Comparison of ENCODE assay signal across 28 mouse cellular contexts in the genomic region with DNA sequence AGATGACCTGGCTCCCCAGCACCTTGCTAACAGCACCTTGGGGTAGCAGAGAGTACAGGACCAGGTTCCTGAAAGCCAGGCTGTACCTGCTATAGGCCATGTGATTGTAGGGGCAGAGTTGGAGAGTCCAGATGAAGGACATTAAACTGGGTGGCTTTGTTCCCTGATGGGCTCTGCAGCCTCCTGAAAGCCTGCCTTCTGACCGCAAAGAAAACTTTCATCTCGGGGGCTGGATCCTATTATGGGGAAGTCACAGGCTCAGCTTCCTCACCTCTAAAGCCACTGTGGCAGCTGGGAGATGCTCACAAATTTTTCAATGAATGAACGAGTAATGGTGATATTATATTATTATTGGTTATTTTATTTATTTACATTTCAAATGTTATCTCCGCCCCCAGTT. TPM values are rescaled to one million over a fixed set of nuclear protein-coding genes. Genes with fewer than 3 reads are reported as not detected.
DNase-seq lines count a peak whose midpoint lies in the region; ATAC-seq and TF ChIP-seq lines count a peak whose summit lies in the region.
"Had no signal": no experiment of that assay in that cellular context is flagged by ENCODE, and none has a peak within 500 bp of the region (broad histone marks: within the 10 kb centered on the region; RNA-seq: fewer than 3 reads in every experiment).

No protein-coding gene starts in this region.

- intact Hi-C loops in gastrocnemius, adult 2 months (cut with DNase I) = no loop called here

- peak; percentile 86 for ATAC-seq in granulocyte monocyte progenitor cell, adult 5-6 weeks (replicated peaks; ENCODE audit: poor library complexity, severe bottlenecking)
- ATAC-seq in megakaryocyte progenitor cell, adult 5-6 weeks (replicated peaks; ENCODE audit: poor library complexity) = peak; percentile 70
- ATAC-seq: inflammation-experienced regulatory T-cells, adult 6 months; intestine, embryonic 16.5 days; Patski had no signal

- DNase-seq in heart, adult 11 months = peak; percentile 83
- no peak for DNase-seq in heart, adult 8-10 months (ENCODE audit: low spot score)
- DNase-seq in thymus, postnatal 14 days = peak; percentile 1
- no peak for DNase-seq in thymus, postnatal 10 days (ENCODE audit: low spot score in 2 of 2)
- DNase-seq in gastrocnemius, adult 2 months = no peak
- no peak for DNase-seq in embryo, embryonic 11 days
- DNase-seq: adrenal gland, postnatal 10 days; adrenal gland, postnatal 36 days; cerebellum, adult 18-20 months; cerebellum, adult 9-10 months; cerebellum, postnatal 14 days; gastrocnemius, postnatal 14 days; heart, postnatal 10 days; heart, postnatal 36 days had no signal

- no peak overlapping the region for H3K27ac ChIP-seq in gastrocnemius, adult 2 months
- H3K27ac ChIP-seq: embryonic facial prominence, embryonic 10.5 days; embryonic facial prominence, embryonic 13.5 days; forebrain, embryonic 12.5 days; heart, adult 2 months; heart, embryonic 15.5 days; hindbrain, embryonic 12.5 days; hindbrain, postnatal 0 days had no signal

- no peak for TF ChIP-seq CTCF in gastrocnemius, adult 2 months (IDR thresholded peaks at IDR 0.05)

- H3K4me3 ChIP-seq in gastrocnemius, adult 2 months = no peak overlapping the region
- H3K4me3 ChIP-seq: embryonic facial prominence, embryonic 10.5 days; embryonic facial prominence, embryonic 13.5 days; erythroblast, embryonic 14.5 days; forebrain, embryonic 12.5 days; heart, adult 2 months; heart, embryonic 12.5 days; heart, embryonic 15.5 days; hindbrain, embryonic 12.5 days had no signal

RNA-seq across cellular contexts. Expression of a gene that starts 49.8 kb away (rescaled TPM):
- 10 to 100 TPM; 65.7 to 84.1 (median 79.2) TPM for total RNA-seq in heart, adult 8-10 months (2022)
- 145 and 151 TPM in 2 replicates for total RNA-seq in granulocyte monocyte progenitor cell, adult 5-6 weeks (2014; fragmentation: Nextera tagmentation)
- total RNA-seq in granulocyte monocyte progenitor cell, adult 5-6 weeks (2017) = 379 and 430 TPM in 2 replicates
- 241 TPM in 2 replicates for total RNA-seq in megakaryocyte progenitor cell, adult 5-6 weeks (2015)
- 406 and 410 TPM in 2 replicates for total RNA-seq in megakaryocyte progenitor cell, adult 5-6 weeks (2017)
- 100 to 1,000 TPM in 1 of 2 experiments, 10 to 100 TPM in 1; 50.3 to 379 TPM for total RNA-seq in gastrocnemius, adult 2 months (2021)

Comparison
In these comparisons a context has a peak if more than half of its experiments do, and no peak if none do; other contexts are left out.
1. DNase-seq: peak in heart, adult 11 months (single experiment) and thymus, postnatal 14 days (single experiment); none in heart, adult 8-10 months (single experiment), thymus, postnatal 10 days (0 of 2), gastrocnemius, adult 2 months (single experiment) and embryo, embryonic 11 days (single experiment).